Mouse (Mus musculus): ENCODE results near the gene Gm7030.
"Not testable (repeated sequence)": the region's sequence is repeated elsewhere in the genome, so short reads cannot be mapped to it uniquely, and the experiment has no call there.

Gene Gm7030

GRCm38 (mm10) chr17:36081901-36082300, 47.3 kb downstream of the Gm7030 start:
- DNase-seq = not testable (repeated sequence)

GRCm38 (mm10) chr17:36060829-36061228, 68.4 kb downstream of the Gm7030 start:
- DNase-seq = peak; percentile 88

Data from kidney, postnatal 14 days (tissue).